Mouse (Mus musculus): ENCODE results near the gene Adam1a.
"Not testable (repeated sequence)": the region's sequence is repeated elsewhere in the genome, so short reads cannot be mapped to it uniquely, and the experiment has no call there.

Adam1a gene

GRCm38 (mm10) chr5:121562436-121562835 is 17.2 kb upstream of the Adam1a start:
- no peak for DNase-seq

DNA sequence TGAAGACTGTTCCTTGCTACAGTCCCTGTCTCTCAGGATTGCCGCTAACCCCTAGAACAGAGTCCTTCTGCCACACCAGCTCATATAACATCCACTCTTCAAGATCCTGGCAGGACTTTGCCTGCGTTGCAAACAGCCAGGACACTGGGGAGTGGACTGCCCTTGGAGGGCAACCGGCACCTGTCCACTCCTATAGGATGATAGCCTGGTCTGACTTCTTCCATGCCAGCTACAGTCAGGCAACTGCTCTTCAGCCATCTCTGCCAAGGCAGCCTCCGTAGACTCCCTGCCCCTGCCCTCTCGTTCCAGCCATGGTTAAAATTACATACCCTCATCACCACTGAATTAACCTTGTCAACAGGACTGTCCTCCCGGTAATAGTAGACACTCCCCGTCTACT is 3.9 kb upstream of the Adam1a start:
- DNase-seq: no peak

- peak; percentile 13 for DNase-seq
These were observed 1.8 kb upstream of the Adam1a start for GRCm38 (mm10) chr5:121547084-121547483.

DNA sequence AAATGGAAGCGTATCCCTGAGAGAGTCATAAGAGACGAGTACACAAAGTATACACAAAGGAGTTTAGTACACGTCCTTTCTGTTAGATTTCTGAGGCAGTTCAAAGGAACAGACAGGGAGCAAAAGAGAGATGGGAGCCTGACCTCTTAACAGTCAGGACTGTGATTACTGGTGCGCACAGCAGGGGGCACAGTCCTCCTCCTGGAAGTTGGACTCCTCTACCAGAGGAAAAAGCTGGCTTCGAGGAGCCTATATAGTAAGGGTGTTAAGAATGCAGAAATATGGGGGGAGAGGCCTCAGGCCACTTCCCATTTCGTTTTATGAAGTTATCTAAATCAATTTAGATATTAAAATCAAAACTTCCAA is 1.2 kb upstream of the Adam1a start:
- peak; percentile 49 for DNase-seq

DNA sequence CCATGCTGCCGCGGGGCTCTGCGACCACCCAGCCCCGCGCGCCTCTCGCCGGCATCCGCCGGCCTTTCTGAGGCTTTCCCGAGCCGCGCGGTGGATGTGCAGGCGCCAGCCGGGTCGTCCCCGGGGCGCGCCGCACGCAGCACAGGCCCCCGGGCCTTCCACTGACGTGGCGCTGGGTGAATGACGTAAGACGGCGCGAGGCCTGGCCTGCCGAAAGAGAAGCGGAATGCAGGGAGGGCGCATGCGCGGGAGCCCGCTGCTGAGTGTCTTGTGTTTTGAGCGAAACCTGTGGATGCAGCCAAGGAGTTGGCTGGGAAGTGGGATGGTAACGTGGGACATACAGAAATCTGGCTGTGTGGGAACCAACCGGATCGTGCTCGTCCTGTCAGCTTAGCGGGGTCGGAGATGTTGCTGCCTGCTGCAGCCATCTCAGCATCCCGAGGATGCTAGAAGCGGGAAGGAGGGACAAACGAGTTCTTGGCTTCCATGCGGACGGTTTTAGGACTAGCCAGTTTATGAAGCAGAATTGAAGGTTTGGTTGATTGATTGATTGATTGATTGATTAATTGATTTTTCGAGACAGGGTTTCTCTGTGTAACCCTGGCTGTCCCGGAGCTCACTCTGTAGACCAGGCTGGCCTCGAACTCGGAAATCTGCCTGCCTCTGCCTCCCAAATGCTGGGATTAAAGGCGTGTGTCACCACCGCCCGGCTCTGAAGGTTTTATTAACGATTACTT is 679 bp upstream of the Adam1a start, which contains the start of gene Mapkapk5:
Gene Mapkapk5, minus strand, starts transcription at position 113 of the 737 bp plus-strand sequence.
- DNase-seq: peak; percentile 97

GRCm38 (mm10) chr5:121543370-121543769 is 1.9 kb downstream of the Adam1a start:
- no peak for DNase-seq

DNA sequence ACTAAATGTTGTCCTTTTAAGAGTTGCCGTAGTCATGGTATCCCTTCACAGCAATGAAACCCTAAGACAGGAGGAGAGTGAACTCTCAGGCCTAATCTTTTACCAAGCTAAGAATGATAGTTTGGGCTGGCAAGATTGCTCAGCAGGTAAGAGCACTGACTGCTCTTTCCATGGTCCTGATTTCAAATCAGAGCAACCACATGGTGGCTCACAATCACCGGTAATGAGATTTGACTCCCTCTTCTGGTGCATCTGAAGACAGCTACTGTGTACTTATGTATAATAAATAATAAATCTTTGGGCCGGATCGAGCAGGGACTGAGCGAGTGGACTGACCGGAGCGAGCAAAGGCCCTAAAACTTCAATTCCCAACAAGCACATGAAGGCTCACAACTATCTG is 4.0 kb downstream of the Adam1a start:
- DNase-seq: no peak

GRCm38 (mm10) chr5:121540066-121540465 is 5.2 kb downstream of the Adam1a start:
- DNase-seq: no peak

DNA sequence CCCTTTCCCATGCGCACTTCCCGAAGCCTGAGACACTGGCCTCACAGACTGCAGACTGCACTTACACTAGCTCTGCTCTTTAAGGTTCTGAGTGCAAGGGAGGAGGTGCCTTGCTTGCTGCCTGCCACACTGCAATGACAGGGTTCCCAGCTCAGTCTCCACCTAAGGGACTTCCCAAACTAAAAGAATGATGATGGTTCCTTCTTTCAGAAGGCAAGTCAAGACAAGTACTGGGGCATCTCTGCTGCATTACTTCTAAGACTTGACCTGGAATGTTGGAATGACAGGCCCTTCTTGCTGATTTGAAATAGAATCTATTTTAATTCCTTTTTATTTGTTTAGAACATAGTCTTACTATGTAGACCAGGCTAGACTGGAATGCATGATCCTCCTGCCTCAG is 7.7 kb downstream of the Adam1a start:
- DNase-seq: no peak

GRCm38 (mm10) chr5:121536921-121537555 is 8.2 kb downstream of the Adam1a start:
- DNase-seq: no peak

GRCm38 (mm10) chr5:121535116-121535515 is 10.2 kb downstream of the Adam1a start:
- no peak for DNase-seq

DNA sequence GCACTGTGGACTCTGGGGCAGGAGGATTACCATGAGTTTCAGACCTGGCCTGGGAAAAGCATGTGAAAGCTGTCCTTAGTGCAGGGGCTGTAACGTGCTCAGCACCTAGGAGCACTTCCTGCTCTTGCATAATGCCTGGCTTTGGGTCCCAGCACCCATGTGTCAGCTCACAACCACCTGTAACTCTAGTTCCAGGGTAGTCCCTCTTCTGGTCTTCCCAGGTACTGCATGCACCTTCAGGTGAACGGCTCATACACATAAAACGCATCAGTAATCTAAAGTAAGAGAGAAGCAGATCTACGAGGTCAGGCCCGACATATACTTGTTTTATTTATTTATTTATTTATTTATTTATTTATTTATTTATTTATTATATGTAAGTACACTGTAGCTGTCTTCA is 10.8 kb downstream of the Adam1a start:
- no peak for DNase-seq

DNA sequence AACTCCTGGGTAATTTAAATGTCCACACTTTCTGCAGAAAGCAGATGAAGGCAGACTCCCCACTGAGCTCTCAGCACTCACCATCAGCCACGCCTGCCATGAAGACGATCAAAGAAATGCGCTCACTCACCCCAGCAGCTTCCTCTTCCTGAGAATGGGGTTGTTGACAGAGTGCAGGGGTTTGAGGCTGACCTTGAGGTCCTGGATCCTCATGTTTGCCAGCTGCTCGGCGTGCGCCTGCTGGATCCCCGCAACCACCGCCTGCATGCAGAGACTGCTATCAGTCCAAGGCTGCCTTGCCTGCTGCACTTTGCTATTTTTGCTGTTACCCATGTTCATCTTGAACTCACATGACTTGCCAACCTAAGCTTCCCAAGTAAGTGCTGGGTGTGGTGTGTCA is 18.3 kb downstream of the Adam1a start:
- DNase-seq: no peak

GRCm38 (mm10) chr5:121526526-121526925 is 18.8 kb downstream of the Adam1a start:
- DNase-seq: no peak

- DNase-seq: no peak
These were observed 19.4 kb downstream of the Adam1a start for GRCm38 (mm10) chr5:121525774-121526450.

- not testable (repeated sequence) for DNase-seq
These were observed 25.5 kb downstream of the Adam1a start for GRCm38 (mm10) chr5:121519758-121520157.

DNA sequence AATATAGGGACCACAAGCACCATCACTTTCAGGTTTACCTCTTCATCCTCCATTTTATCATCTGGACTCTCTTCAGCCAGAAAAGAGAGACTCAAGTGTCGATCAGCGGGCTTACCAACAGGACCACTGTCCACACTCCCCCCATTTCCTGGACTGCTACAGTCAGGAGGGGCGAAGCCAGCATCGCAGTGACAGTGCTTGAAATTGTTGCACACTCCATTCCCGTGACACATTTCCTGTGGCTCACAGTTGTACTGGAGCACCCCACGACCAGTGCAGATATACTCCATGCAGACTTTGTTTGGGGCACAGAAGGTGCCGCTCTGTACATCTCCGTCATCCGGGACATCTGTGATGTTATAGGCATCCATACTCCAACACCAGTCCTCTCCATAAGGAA is 26.3 kb downstream of the Adam1a start:
- DNase-seq: no peak

GRCm38 (mm10) chr5:121510009-121510408 is 35.3 kb downstream of the Adam1a start:
- DNase-seq: no peak

- DNase-seq: no peak
These were observed 38.4 kb downstream of the Adam1a start for GRCm38 (mm10) chr5:121506846-121507245.

- no peak for DNase-seq
These were observed 42.1 kb downstream of the Adam1a start, which contains the start of gene Adam1b for GRCm38 (mm10) chr5:121503231-121503630. Gene Adam1b (minus strand): TSS chr5:121503435.

- DNase-seq: not testable (repeated sequence)
These were observed 43.8 kb downstream of the Adam1a start for GRCm38 (mm10) chr5:121501424-121501996.

DNA sequence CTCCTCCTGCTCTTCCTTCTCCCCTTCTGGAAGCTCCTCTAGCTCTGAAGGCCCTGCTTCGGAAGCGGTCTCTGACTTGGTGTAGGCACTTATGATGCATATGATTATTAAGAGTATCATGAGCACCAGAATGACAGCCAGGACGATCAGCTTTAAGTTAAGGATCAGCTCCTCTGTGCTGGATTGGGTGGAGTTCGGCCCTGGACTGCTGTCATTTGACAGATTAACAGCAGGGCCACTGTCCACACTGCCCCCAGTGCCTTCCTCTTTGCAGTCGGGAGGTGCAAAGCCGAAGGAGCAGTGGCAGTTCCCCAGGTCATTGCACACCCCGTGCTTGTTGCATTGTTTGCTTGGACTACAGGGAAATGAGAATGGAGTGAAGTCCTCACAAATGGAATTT is 44.6 kb downstream of the Adam1a start:
- DNase-seq: no peak

DNA sequence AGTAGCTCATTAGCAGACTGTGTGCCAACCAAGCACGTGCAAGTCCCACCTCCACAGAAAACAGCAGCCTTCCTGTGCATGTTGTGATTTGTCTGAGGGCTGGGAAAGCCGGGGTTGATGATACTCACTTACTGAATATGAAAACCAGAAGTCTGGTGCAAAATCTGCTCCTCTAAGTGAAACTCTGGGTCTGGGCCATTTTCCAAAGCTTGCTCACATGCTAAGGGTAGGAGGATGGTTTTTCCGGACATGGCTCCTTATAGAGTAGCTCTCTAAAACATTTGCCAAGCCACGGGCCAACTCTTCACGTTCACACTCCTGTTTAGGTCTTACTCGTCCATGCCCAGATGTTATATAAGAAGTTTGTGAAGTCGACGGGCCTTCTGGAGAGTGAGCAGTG is 52.0 kb downstream of the Adam1a start:
- DNase-seq: no peak

DNA sequence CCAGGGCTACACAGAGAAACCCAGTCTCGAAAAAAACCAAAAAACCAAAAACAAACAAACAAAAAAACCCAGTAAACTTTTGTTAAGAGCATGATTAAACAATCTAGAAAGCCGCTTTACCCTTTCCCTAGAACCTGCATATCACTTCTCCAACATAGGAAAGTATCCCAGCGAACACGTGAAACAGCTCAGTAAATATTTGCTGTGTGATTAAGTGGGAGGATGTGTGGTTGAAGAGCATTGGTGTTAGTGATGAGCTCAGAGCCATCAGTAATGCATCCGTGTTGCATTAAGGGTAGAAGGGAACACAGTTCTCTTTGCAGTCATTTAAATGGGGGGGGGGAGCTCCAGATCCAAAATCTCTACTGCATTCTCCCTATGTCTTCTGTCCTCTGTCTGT is 60.5 kb downstream of the Adam1a start:
- DNase-seq: no peak
